Mouse (Mus musculus) neutrophil, adult 83 days (primary cell): ENCODE data around the gene Mmgt2. TPM values are rescaled to one million over a fixed set of nuclear protein-coding genes. Genes with fewer than 3 reads are reported as not detected.

Source experiments
- total RNA-seq, 2 experiments: library from RNA; stranded (reverse); gene quantifications; one replicate each; pipeline ENCODE4 v1.2.4; 2023

Mmgt2 gene
- 10 to 100 TPM; 10.7 to 11.7 TPM for total RNA-seq

DNA sequence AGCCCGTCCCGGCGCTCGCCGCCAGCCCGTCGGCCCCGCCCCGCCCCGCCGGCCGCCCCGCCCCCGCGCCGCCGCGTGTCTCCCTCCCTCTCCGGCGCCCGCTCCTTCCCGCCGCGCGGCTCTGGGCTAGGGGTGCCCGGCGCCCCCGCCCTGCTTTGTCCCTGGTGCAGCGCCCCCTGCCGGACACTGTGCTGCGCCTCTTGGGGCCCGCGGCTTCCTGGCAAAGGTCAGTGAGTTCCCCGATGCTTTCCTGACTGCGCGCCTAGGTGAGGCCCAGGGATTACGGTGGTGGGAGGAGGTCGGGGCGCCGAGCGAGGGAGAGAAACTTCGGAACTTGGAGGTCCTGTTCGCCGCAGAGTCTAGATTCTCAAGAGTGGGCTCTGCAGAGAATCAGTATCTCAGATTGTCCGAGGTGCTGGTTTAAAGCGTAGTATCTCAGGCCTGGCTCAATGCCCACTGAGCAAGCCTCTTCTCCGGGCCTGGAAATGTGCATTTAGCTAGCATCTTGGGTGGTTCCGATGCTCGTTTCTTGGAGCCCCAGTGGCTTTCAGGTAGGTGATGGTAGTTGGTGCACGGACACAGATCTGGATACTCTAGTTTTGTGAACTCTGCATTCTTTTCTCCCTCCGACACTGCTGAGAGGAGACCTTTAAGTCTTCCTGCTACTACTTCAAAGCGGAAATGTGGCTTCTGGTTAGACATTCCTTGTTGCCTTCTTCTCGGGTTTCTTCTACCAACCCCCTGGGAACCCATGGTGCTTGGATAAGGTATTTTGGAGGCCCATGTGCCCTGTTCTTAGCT lies at the start of gene Mmgt2:
TSS of gene Mmgt2 (plus strand) at position 74 of the 801 bp plus-strand sequence.

DNA sequence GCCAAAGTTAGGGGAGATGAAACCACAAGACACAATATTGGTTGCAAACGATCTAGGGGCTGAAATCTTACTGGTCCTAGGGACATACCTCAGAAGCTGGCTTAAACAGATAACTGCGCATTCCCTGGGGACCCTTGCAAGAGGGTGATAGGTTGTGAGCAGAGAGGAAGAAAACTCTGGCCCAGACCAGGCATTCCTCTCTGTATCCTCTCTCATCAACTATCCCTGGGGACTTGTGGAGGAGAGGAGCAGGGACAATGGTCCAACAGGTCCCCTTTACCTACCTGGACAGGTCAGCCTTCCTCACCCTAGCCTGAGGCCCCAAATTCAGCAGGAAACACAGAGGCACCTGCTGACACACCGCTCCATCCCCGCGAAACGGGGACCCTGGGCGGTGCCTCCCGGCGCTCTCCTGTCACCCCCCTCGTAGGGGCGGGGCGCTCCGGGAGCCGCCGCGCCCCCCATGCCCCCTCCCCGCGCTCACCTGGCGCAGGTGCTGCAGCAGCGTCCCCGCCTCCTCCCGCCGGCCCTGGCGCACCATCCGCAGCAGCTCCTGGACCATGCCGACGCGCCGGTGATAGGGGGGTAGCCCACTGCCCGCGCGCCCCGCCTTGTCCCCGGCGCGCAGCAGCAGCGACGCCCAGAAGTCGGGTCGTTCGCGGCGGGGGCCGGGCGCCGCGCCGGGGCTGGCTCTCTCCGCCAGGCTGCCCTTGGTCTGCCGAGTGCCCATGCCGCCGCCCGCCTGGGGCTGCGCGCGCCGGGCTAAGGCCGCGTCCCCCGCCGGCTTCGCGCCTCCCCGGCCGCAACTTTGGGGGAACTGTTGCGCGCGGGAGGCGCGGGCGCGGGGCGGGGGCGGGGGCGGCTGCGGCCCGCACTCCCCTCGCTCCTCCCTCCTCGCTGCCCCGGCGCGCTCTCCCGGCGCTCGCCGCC lies 538 bp upstream of the Mmgt2 start, which contains the start of gene Lrrc75a:
TSS of gene Lrrc75a (minus strand) at position 863 of the 930 bp plus-strand sequence.

Other genes starting within 250 kb of the Mmgt2 start
- gene Pigl, start 190.2 kb upstream of the Mmgt2 start, total RNA-seq: 10 to 100 TPM; 10.8 to 11.9 TPM
- 100 to 1,000 TPM; 350 to 402 TPM for gene Ncor1, start 190.1 kb upstream of the Mmgt2 start, total RNA-seq
- gene Cenpv, start 109.4 kb upstream of the Mmgt2 start, total RNA-seq: 1 to 10 TPM; 3.9 to 7.8 TPM
- 1,000 to 10,000 TPM; 1,679 to 1,929 TPM for gene Ubb, start 97.5 kb upstream of the Mmgt2 start, total RNA-seq
- gene Trpv2, start 74.2 kb upstream of the Mmgt2 start, total RNA-seq: 10 to 100 TPM; 42.1 to 49.3 TPM
- gene Lrrc75a, start 141 bp upstream of the Mmgt2 start, total RNA-seq: 1 to 10 TPM; 1.7 to 1.9 TPM
- gene Zfp287, start 83.2 kb downstream of the Mmgt2 start, total RNA-seq: under 1 TPM; 0.44 to 0.84 TPM
- not detected for gene Gm10428, start 104.4 kb downstream of the Mmgt2 start, total RNA-seq
- under 1 TPM in 1 of 2 experiments, not detected in 1; 0.13 TPM for gene Zfp286, start 140.8 kb downstream of the Mmgt2 start, total RNA-seq
- 10 to 100 TPM; 12.7 to 17.2 TPM for gene Trim16, start 171.6 kb downstream of the Mmgt2 start, total RNA-seq
- 1 to 10 TPM in 1 of 2 experiments, under 1 TPM in 1; 0.66 to 1.2 TPM for gene Fbxw10, start 198.4 kb downstream of the Mmgt2 start, total RNA-seq
- 1 to 10 TPM; 9.4 to 10.0 TPM for gene Tvp23b, start 230.8 kb downstream of the Mmgt2 start, total RNA-seq